Mouse (Mus musculus) mouse embryonic stem cell (cell line): Measurements from ENCODE around the gene Upf1.

Source experiments
- in situ Hi-C, 2 experiments: fragments of 300-500 bp; cut with MboI; formaldehyde crosslinking; loops; 1 replicate in 1 of 2; 3 replicates in 1 of 2; pipeline ENCODE4 v1.14.3; 2019 to 2020; ENCODE audit warnings: low sequenced_read_pairs in 2 of 2, low pct_unique_long_range_greater_than_20kb in 1 of 2, mixed read lengths in 1 of 2; ENCODE audit not compliant: unreplicated experiment in 1 of 2

Upf1 gene

DNA sequence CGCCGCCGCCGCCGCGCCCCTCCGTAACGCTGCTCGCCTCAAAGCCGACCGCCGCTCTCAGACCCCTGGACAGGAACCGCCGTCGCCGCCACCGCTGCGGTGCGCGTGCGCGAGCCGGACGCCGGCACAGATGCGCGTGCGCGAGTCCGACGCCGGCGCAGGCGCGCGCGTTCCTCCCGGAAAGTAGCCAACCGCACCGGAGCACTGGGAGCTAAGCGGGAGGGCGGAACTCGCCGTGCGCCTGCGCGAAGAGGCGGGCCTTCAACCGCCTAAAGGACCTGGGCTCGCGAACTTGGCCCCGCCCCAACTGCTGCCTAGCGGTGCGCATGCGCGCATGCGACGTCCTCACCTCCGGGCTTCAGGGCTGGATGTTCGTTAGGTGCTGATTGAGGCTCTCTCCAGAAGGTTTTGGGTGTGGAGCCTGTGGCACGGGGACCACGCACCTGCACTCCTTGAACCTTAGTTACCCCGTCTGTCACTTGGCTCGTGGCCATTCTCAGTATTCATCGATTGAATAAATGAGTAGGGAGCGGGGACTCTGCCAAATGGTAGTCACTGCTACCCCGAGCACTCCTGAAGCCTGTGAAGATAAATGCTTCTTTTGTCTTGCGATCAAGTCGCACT is at the start of gene Upf1:
Upf1 (minus strand) TSS at position 85 of the 624 bp plus-strand sequence.
- in situ Hi-C loops, result no loop called here

DNA sequence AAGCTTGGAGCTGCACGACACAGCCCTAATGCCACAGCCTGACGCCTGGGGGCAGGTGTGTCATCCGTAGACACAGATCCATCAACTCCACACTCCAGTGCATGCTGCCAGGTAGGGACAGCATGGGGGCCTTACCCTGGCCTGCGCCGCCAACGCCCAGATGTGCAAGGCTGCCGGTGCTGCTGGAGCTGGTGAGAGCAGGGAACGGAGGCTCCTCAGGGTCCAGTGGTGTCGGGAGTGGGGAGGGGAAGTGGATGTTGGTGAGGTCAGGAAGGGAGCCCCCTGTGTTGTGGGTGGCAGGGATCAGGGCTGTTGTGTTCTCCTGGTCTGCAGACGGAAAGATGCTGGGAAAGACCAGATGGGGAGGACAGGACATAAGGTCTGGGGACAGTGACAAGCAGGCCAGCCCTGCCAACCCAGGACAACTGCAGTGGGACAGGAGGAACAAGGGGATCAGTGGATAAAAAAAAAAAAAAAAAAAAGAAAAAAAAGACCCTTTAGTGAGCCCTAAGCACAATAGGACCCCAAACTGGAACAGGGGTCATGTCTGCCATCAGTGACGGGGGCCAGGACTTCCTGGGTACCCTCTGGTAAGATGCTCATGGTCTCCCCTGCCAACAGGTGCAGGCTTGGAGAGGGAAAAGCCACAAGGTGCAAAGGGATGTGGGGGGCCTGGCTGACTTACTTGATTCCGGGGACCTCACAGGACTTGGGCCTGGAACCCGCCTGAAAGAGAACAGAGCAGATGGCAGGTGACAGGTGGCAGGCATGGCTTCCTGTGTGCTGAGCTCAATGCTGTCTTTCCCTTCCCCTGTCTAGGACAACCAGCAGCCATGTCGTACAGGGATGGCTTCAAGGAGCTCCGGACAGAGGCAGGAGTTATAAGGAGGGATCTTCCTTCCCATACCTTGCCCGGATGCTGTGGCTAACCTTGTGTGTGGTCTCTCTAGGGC is 44.8 kb upstream of the Upf1 start:
- in situ Hi-C loops, result no loop called here

DNA sequence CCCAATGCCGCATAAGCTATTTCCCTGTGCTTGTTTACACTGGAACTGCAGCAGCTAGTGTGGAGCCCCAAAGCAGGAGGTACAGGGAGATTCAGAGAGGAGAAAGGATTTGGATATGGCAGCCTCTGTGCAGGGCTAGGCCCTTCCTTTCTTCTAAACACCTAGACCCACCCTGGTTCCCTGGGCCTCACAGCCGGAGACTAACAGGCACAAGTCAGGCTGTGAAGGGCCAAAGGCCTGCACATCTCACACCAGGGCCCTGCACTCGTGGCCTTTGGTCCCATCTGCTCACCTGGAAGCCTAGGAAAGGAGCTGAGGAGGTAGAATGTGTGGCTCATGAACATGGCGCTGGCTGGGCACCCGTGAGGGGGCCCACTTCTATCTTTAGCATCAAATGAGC is 43.1 kb upstream of the Upf1 start:
- in situ Hi-C loops, result no loop called here

DNA sequence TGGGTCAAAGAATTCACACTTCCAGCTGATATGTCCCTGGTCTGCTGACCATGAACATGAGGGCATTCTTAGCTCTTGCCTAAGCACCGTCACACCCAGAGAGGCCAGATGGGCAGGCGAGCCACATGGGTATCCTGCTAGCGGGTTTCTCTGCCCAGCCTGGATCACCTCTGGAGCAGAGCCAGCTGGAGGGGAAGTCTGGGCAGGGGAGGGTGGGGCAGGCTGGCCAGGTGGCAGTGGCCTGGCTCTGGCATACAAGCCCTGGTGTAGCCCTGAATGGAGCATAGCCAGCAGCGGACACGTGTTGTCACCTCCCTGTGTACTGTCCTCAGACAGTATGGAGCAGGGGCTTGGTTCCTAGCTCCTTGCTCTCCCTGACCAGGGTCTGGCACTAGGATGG is 42.6 kb upstream of the Upf1 start:
- in situ Hi-C loops, result no loop called here

DNA sequence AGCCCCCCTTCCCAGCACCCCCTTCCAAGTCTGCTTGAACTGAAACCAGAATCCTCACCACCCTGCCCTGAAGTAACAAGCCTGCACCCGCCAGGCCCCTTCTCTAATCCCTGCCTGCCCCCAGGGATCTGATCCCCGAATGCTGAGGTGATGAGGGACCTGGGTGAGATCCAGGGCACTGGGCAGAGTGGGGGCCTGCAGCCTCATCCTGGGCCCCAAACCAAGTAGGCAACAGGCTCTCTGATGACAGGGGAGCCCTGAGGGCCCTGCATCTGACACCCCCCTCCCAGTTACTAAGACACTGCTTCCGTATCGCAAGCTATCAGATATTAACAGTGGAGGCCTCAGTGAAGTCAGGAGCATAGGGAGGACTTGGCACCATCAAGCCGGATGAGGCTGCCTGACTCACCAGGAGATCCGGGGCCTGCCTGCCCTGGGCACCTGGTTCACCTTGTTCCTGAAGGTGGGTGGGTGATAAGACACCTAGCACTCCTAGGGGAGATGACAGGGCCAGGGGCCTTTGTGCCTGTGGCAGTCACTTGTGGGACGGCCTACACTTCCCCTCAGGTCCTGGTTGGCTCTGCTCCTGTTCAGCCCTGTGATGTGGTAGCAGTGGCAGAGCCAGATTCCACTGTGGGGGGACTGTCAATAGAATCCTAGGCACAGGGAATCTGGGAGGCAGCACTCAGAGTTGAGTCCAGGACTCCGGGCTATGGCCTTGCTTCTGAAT is 41.4 kb upstream of the Upf1 start:
- in situ Hi-C loops, result no loop called here

DNA sequence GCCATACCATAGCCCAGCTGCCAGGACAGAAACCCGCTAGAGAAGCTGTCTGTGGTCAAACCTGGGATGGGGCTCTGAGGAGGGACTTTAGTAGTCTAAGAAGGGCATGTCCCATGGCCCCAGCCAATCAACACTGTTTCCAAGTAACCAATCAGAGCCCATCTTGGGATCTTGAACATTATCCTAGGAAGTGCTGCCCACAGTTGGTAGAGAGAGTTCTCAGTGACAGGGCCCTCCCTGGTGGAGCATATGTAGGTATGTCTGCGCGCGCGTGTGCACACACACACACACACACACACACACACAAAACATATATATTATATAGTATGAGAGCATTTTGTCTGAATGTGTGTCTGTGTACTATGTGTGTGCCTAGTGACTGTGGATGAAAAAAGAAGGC is 40.0 kb upstream of the Upf1 start:
- in situ Hi-C loops, result no loop called here

- in situ Hi-C loops, result no loop called here
These were observed 36.6 kb upstream of the Upf1 start for GRCm38 (mm10) chr8:70389678-70390077.

GRCm38 (mm10) chr8:70383287-70383686 is 30.2 kb upstream of the Upf1 start:
- in situ Hi-C loops, result no loop called here

DNA sequence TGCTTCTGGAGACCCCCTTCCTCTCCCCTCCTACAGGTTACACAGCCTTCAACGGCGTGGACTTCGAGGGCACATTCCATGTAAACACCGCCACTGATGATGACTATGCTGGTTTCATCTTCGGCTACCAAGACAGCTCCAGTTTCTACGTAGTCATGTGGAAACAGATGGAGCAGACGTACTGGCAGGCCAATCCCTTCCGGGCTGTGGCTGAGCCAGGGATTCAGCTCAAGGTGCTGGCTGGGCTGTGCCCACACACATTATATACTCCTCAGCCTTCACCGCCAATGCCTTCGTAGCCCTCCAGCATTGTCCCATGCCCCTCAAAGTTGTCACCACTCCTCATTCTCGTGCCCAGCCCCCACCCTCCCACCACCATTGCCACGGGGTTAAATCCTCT is 27.0 kb upstream of the Upf1 start:
- in situ Hi-C loops, result no loop called here

DNA sequence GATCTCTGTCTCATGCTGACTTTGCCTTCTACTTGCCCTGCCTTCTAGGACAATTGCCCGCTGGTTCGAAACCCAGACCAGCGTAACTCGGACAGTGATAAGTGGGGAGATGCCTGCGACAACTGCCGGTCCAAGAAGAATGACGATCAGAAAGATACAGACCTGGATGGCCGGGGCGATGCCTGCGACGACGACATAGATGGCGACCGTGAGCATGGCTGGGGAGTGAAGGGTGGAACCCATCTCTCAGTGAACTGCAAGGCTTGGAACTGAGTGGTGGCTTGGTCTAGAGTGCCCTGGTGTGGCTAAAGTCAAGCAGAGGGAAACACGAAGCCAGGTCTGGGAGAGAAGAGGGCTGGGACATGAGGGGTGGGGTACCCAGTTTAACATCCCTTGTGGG is 24.0 kb upstream of the Upf1 start:
- in situ Hi-C loops, result no loop called here

GRCm38 (mm10) chr8:70376275-70376741 is 23.2 kb upstream of the Upf1 start:
- in situ Hi-C loops, result no loop called here

GRCm38 (mm10) chr8:70375212-70375859 is 22.3 kb upstream of the Upf1 start:
- in situ Hi-C loops, result no loop called here

GRCm38 (mm10) chr8:70374318-70374927 is 21.3 kb upstream of the Upf1 start:
- in situ Hi-C loops, result no loop called here

- in situ Hi-C loops, result no loop called here
These were observed 20.6 kb upstream of the Upf1 start, which contains the start of gene Comp for GRCm38 (mm10) chr8:70373397-70374317. Gene Comp, plus strand, starts transcription at chr8:70373558.

- in situ Hi-C loops, result no loop called here
These were observed 18.9 kb upstream of the Upf1 start for GRCm38 (mm10) chr8:70371951-70372350.

- in situ Hi-C loops, result no loop called here
These were observed 17.4 kb upstream of the Upf1 start for GRCm38 (mm10) chr8:70370476-70370875.

DNA sequence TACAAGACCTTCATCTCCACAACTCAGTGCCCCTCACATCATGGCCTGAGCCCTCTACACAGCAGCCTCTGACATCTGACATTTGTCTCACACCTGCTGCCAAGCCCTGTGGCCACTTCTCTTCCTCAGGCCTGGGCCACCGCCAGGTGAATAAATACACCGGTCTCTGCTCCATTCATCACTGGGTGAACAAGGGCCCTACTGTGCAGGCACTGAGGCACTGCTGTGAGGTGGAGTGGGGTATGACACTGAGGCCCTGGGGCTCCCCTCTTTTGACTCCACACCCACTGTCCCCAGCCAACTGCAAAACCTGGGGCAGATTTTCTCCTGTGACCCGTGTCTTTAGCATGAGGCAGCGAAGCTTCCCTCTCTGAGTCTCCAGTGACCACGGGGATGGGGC is 13.5 kb upstream of the Upf1 start:
- in situ Hi-C loops, result no loop called here
